Mouse (Mus musculus): ENCODE data around the gene Prep. TPM values are rescaled to one million over a fixed set of nuclear protein-coding genes. Genes with fewer than 3 reads are reported as not detected.

Gene Prep
- polyA plus RNA-seq, 1 experiment from 2014 or later, result 10.8 TPM

DNA sequence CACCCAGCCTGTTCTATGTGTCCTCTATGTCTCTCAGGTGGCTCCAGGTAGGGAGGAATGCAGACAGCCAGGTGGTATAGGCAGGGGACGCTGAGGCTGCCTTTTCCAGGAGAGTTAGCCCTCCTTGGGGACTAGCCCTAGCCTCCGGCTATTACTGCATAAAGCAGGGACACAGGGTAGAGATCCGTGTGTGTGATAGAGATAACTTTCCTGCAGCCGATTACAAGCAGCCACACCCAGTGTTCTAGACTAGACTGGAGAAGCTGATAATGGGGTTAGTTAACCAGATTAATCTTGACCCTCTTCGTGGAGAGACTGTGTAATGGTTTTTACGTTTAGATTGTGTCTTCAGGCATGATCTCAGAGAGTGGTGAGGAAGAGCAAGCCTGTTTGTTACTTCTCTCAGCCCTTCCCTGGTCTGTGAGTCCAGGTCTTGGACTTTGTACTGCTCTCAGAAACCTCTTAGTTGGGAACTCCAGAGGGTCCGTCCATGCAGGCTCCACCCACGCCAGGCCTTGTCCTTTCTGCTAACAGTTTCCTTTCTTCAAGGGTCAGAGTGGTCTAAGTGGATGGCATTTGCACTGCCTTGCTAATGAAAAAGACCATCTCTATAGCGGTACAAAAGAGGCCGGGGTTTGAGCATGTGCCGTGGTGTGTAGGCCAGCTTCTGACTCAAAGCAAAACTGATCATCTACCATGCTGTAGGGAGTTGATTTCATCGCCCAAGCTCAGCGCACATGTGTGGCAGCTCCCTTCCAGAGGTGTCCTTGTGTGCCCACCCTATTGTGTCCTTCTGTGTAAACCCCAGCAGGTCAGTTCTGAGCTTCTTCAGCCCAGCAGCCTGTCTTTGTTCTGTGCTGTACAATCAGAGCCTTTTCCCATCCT, 4.2 kb downstream of the Prep start:
- DNase-seq (ENCODE audit: low spot score) (no peak), ATAC-seq (ENCODE audit: low FRiP score, low TSS enrichment) (no peak)
- WGBS, result 66% methylated on average over 13 of the region's 13 CpGs
- Histone ChIP-seq H3K4me3 (ENCODE audit: low read depth, low read length) (no peak overlapping the region), H3K36me3 (ENCODE audit: control insufficient read depth, insufficient read depth, low read length) (peaks cover 5% of the 10 kb centered on the region; the same call in 1 of the 2 replicates), H3K27me3 (ENCODE audit: control insufficient read depth, insufficient read depth, low read length) (no peaks in the 10 kb centered on the region), H3K27ac (replicated peaks) (no peak overlapping the region), H3K9ac (ENCODE audit: low read length) (no peak overlapping the region), H3K4me2 (replicated peaks; ENCODE audit: low read depth) (no peak overlapping the region), H3K4me1 (replicated peaks; ENCODE audit: control insufficient read depth, insufficient read depth) (peaks cover 2% of the 10 kb centered on the region; the same call in 1 of the 2 replicates), H3K9me3 (ENCODE audit: control insufficient read depth, low read length) (no peaks in the 10 kb centered on the region)
- TF ChIP-seq CTCF (IDR thresholded peaks at IDR 0.05; ENCODE audit: low read depth) (no peak), EP300 (optimal IDR thresholded peaks at IDR 0.05) (no peak)

DNA sequence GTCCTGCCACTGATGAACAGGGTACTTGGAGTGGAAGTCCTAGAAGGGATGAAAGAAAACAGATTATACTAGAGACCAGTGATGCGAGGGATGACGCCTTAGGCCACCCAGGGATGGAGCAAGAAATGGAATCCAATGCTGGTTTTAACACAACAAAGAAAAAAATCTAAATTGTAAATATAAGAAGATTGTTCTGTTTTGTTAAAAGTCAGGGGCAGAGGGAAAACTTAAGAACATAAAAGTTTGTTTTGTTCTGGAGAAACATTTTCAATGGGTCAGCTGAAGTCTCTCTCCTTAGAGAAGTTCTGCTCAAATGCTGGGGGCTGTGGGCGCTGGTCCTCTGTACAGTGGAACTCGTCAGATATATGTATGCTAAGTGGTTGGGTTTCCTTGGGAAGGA, 5.3 kb downstream of the Prep start:
- no peak for DNase-seq (ENCODE audit: low spot score)
- 88% methylated on average over 4 of the region's 4 CpGs for WGBS
- Histone ChIP-seq H3K4me2 (replicated peaks; ENCODE audit: low read depth) (no peak overlapping the region), H3K4me1 (replicated peaks; ENCODE audit: control insufficient read depth, insufficient read depth) (peaks cover 2% of the 10 kb centered on the region; the same call in 1 of the 2 replicates), H3K9ac (ENCODE audit: low read length) (no peak overlapping the region), H3K27ac (replicated peaks) (no peak overlapping the region), H3K9me3 (ENCODE audit: control insufficient read depth, low read length) (no peaks in the 10 kb centered on the region), H3K27me3 (ENCODE audit: control insufficient read depth, insufficient read depth, low read length) (no peaks in the 10 kb centered on the region), H3K4me3 (ENCODE audit: low read depth, low read length) (no peak overlapping the region), H3K36me3 (ENCODE audit: control insufficient read depth, insufficient read depth, low read length) (peaks cover 5% of the 10 kb centered on the region; the same call in 1 of the 2 replicates)
- no peak for ATAC-seq (ENCODE audit: low FRiP score, low TSS enrichment)
- TF ChIP-seq CTCF (IDR thresholded peaks at IDR 0.05; ENCODE audit: low read depth), result no peak
- no peak for TF ChIP-seq EP300 (optimal IDR thresholded peaks at IDR 0.05)

DNA sequence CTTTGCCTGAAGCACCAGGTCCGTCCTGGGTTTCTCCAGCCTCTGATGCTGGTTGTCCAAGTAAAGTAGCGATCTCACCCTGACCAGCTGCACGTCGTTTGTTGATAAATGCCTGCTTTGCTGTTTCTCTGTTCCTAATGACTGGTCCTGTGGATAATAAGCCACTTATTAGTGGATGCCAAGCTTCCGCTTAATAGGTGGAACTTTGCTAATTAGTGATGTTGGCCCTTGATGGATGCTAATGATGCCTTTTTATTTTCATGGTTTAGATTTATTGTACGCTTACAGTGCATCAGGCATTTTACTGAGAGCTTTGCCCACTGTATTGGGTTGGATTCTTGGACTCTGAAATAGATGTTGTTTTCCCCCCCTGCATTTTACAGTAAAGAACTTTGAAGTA, 7.5 kb downstream of the Prep start:
- Histone ChIP-seq H3K9ac (ENCODE audit: low read length) (no peak overlapping the region), H3K4me3 (ENCODE audit: low read depth, low read length) (no peak overlapping the region), H3K4me1 (replicated peaks; ENCODE audit: control insufficient read depth, insufficient read depth) (peaks cover under 1% of the 10 kb centered on the region; the same call in 1 of the 2 replicates), H3K4me2 (replicated peaks; ENCODE audit: low read depth) (no peak overlapping the region), H3K27ac (replicated peaks) (no peak overlapping the region), H3K9me3 (ENCODE audit: control insufficient read depth, low read length) (no peaks in the 10 kb centered on the region), H3K27me3 (ENCODE audit: control insufficient read depth, insufficient read depth, low read length) (no peaks in the 10 kb centered on the region), H3K36me3 (ENCODE audit: control insufficient read depth, insufficient read depth, low read length) (peaks cover 5% of the 10 kb centered on the region; the same call in 1 of the 2 replicates)
- WGBS, result 84% methylated on average over 6 of the region's 6 CpGs
- DNase-seq (ENCODE audit: low spot score) (no peak), ATAC-seq (ENCODE audit: low FRiP score, low TSS enrichment) (no peak)
- TF ChIP-seq EP300 (optimal IDR thresholded peaks at IDR 0.05), result no peak
- no peak for TF ChIP-seq CTCF (IDR thresholded peaks at IDR 0.05; ENCODE audit: low read depth)

DNA sequence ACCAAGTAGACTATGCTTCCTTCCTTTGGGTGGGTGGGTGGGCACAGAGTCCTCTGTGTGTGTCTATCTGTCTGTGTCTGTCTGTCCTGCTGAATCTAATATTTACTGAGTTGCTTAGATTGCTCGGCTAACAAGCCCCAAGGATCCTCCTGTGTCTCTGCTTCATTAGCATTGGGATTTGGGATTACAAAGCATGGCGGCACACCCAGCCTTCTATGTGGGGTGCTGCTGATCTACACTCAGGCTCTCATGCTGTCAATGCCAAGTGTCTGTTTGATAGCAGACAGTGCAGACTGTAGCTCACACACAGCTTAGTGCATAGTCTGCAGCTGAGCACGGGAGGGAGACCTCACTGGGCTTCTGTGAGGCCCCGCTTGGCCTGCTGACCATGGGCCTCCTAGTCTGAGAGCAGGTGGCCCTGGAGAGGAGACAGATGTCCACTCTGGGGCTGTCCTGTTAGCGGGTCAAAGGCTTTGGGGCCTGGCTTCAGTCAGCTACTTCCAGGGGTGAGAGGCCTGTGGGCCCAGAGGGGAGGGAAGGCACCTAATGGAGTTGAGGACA, 8.6 kb downstream of the Prep start:
- H3K27me3 ChIP-seq (ENCODE audit: control insufficient read depth, insufficient read depth, low read length), result no peaks in the 10 kb centered on the region
- H3K4me3 ChIP-seq (ENCODE audit: low read depth, low read length), result no peak overlapping the region
- H3K36me3 ChIP-seq (ENCODE audit: control insufficient read depth, insufficient read depth, low read length), result peaks cover 5% of the 10 kb centered on the region; the same call in 1 of the 2 replicates
- no peak for ATAC-seq (ENCODE audit: low FRiP score, low TSS enrichment)
- WGBS, result 76% methylated on average over 5 of the region's 5 CpGs
- no peak for TF ChIP-seq EP300 (optimal IDR thresholded peaks at IDR 0.05)
- no peak for TF ChIP-seq CTCF (IDR thresholded peaks at IDR 0.05; ENCODE audit: low read depth)
- H3K9me3 ChIP-seq (ENCODE audit: control insufficient read depth, low read length), result no peaks in the 10 kb centered on the region
- H3K4me2 ChIP-seq (replicated peaks; ENCODE audit: low read depth), result no peak overlapping the region
- no peak for DNase-seq (ENCODE audit: low spot score)
- H3K9ac ChIP-seq (ENCODE audit: low read length), result no peak overlapping the region
- H3K4me1 ChIP-seq (replicated peaks; ENCODE audit: control insufficient read depth, insufficient read depth), result no peaks in the 10 kb centered on the region
- no peak overlapping the region for H3K27ac ChIP-seq (replicated peaks)

- H3K9me3 ChIP-seq (ENCODE audit: control insufficient read depth, low read length), result no peaks in the 10 kb centered on the region
- WGBS, result 76% methylated on average over 10 of the region's 10 CpGs
- no peak overlapping the region for H3K27ac ChIP-seq (replicated peaks)
- H3K4me2 ChIP-seq (replicated peaks; ENCODE audit: low read depth), result no peak overlapping the region
- ATAC-seq (ENCODE audit: low FRiP score, low TSS enrichment) (no peak), DNase-seq (ENCODE audit: low spot score) (no peak)
- no peak for TF ChIP-seq EP300 (optimal IDR thresholded peaks at IDR 0.05)
- TF ChIP-seq CTCF (IDR thresholded peaks at IDR 0.05; ENCODE audit: low read depth), result no peak
- peaks cover 5% of the 10 kb centered on the region; the same call in 1 of the 2 replicates for H3K36me3 ChIP-seq (ENCODE audit: control insufficient read depth, insufficient read depth, low read length)
- no peaks in the 10 kb centered on the region for H3K27me3 ChIP-seq (ENCODE audit: control insufficient read depth, insufficient read depth, low read length)
- H3K4me3 ChIP-seq (ENCODE audit: low read depth, low read length), result no peak overlapping the region
- H3K4me1 ChIP-seq (replicated peaks; ENCODE audit: control insufficient read depth, insufficient read depth), result no peaks in the 10 kb centered on the region
- H3K9ac ChIP-seq (ENCODE audit: low read length), result no peak overlapping the region
Measured at GRCm38 (mm10) chr10:45076585-45076984, 9.6 kb downstream of the Prep start.

DNA sequence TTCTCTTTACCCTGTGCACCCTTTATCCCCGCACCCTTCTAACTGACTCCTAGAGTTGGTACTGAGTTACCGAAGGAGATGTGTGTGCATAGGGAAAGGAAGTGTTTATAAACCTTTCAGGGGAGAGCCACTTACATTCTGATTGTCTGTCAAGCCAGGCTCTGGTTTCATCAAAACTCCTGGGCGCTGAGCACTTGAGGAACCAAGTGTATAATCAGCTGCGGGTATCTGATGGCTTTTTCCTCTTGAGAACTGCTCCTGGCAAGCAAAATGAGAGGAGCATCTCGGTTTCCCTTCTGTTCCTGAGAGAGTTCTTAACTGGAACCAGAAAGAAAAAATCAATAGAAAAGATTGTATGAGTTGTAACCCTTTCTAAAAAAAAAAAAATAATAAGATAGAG, 10.3 kb downstream of the Prep start:
- Histone ChIP-seq H3K4me2 (replicated peaks; ENCODE audit: low read depth) (no peak overlapping the region), H3K9me3 (ENCODE audit: control insufficient read depth, low read length) (no peaks in the 10 kb centered on the region), H3K4me1 (replicated peaks; ENCODE audit: control insufficient read depth, insufficient read depth) (no peaks in the 10 kb centered on the region), H3K27ac (replicated peaks) (no peak overlapping the region), H3K4me3 (ENCODE audit: low read depth, low read length) (no peak overlapping the region), H3K36me3 (ENCODE audit: control insufficient read depth, insufficient read depth, low read length) (peaks cover 5% of the 10 kb centered on the region; the same call in 1 of the 2 replicates), H3K27me3 (ENCODE audit: control insufficient read depth, insufficient read depth, low read length) (no peaks in the 10 kb centered on the region), H3K9ac (ENCODE audit: low read length) (no peak overlapping the region)
- no peak for DNase-seq (ENCODE audit: low spot score)
- TF ChIP-seq EP300 (optimal IDR thresholded peaks at IDR 0.05) (no peak), CTCF (IDR thresholded peaks at IDR 0.05; ENCODE audit: low read depth) (no peak)
- ATAC-seq (ENCODE audit: low FRiP score, low TSS enrichment), result no peak
- WGBS, result 59% methylated on average over 5 of the region's 5 CpGs
